Mouse (Mus musculus) bone marrow, adult 2 months (tissue): ENCODE results near the gene Slc35f6. TPM values are rescaled to one million over a fixed set of nuclear protein-coding genes. Genes with fewer than 3 reads are reported as not detected.

Source experiments
- H3K27ac ChIP-seq: fragments of 200-500 bp; 2 replicates; pipeline ENCODE4 v1.5.1; 2012; ENCODE audit warnings: low read depth, mild to moderate bottlenecking, control low read depth, inconsistent platforms, low read length; ENCODE audit not compliant: control insufficient read depth, poor library complexity, insufficient read depth
- H3K4me1 ChIP-seq: fragments of 200-500 bp; 2 replicates; pipeline ENCODE4 v1.6.1; 2011; ENCODE audit warnings: low read length; ENCODE audit not compliant: control insufficient read depth, insufficient read depth
- H3K4me3 ChIP-seq: fragments of 200-500 bp; replicated peaks from 2 replicates; pipeline ENCODE3; 2011; ENCODE audit warnings: mild to moderate bottlenecking, low read depth, low read length, control low read depth; ENCODE audit not compliant: control insufficient read depth
- CTCF ChIP-seq: fragments of 200-500 bp; IDR thresholded peaks from 2 replicates; pipeline ENCODE4 v1.5.1; 2011; ENCODE audit warnings: low read length, control low read depth; ENCODE audit not compliant: control insufficient read depth, insufficient read depth
- POLR2A ChIP-seq: fragments of 200-500 bp; IDR thresholded peaks from 2 replicates; pipeline ENCODE4 v1.6.1; 2011; ENCODE audit warnings: low read depth, mild to moderate bottlenecking, control low read depth, low read length, borderline replicate concordance; ENCODE audit not compliant: control insufficient read depth
- WGBS: fragments of 180-500 bp; shearing (Covaris S2); methylation state at CpG from one replicate; pipeline ENCODE4 v1.1.7; 2018; 5-methylcytosine and 5-hydroxymethylcytosine counted together
- polyA plus RNA-seq: library from polyadenylated mRNA; stranded (reverse); fragments of >200 nt; gene quantifications from 2 replicates; pipeline ENCODE4 v1.2.4, GENCODE M21; 2011; ENCODE audit warnings: low replicate concordance; ENCODE audit not compliant: missing spikeins, insufficient read depth, insufficient read length

The Slc35f6 gene
- polyA plus RNA-seq, 1 experiment, result 17.0 TPM

- WGBS, result 85% methylated on average over 6 of the region's 6 CpGs
- Histone ChIP-seq H3K27ac (no peak overlapping the region), H3K4me1 (peaks cover 2% of the 10 kb centered on the region), H3K4me3 (no peak overlapping the region)
- TF ChIP-seq CTCF (no peak), POLR2A (no peak)
These were observed 7.9 kb downstream of the Slc35f6 start for GRCm38 (mm10) chr5:30655526-30656195.

DNA sequence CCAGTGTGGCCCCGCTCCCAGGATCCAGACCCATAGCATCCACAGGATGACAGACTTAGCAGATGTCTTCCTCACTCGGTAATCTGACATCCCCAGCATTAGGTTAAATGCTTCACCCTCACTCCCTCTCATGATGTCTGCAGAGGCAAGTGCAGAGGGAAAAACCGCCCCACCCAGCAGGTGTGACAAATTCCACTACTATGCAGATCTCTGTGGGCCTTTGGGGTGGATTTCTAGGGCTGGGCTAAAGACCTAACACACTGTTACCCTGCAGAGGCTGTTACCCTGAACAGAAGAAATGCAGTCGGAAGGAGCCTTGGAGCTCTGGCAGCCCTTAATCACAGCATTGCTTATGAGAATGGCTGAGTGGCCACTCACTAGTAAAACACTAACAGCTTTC, 11.3 kb downstream of the Slc35f6 start:
- H3K27ac ChIP-seq, result no peak overlapping the region
- H3K4me1 ChIP-seq, result no peaks in the 10 kb centered on the region
- WGBS, result 86% methylated on average over 4 of the region's 4 CpGs
- TF ChIP-seq POLR2A (no peak), CTCF (no peak)
- H3K4me3 ChIP-seq, result no peak overlapping the region

DNA sequence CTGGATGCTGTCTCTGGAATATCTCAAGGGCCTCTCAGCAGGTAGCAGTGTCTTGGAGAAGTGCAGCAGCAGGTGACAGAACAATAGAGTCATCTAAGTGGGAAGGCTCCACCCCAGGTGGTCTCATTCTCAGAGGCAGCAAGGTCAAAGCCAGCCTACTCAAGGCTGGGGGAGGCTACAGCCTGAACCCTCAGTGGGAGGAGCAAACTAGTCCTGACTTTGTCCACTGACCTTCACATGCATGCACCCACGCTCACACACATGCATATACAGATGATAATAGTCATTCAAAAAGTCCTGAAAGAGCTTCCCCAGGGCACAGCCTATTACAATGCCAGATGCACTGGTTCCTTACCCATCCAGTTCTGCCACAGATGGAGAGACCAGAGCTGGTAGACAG, 12.5 kb downstream of the Slc35f6 start:
- Histone ChIP-seq H3K4me3 (no peak overlapping the region), H3K27ac (no peak overlapping the region), H3K4me1 (no peaks in the 10 kb centered on the region)
- no peak for TF ChIP-seq POLR2A
- no peak for TF ChIP-seq CTCF
- WGBS, result 77% methylated on average over 1 of the region's 1 CpGs

DNA sequence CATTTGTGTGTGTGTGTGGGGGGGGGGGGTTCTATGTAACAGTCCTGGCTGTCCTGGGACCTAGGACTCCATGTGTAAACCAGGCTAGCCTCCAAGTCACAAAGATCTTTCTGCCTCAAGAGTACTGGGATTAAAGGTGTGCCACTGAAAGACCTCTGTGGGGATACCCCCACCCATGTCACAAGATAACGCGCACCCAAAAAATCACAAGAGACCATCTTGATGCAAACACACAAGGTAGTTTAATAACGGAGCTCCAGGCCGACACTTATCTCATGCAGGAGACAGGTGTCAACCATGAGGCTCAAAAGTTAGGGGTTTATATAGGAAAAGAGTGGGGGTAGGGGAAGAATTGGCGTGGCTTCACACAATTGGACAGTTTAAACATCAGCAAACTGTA, 13.1 kb downstream of the Slc35f6 start:
- WGBS, result 91% methylated on average over 5 of the region's 5 CpGs
- H3K4me3 ChIP-seq, result no peak overlapping the region
- TF ChIP-seq CTCF, result no peak
- TF ChIP-seq POLR2A, result no peak
- no peak overlapping the region for H3K27ac ChIP-seq
- no peaks in the 10 kb centered on the region for H3K4me1 ChIP-seq

- no peak for TF ChIP-seq POLR2A
- no peak for TF ChIP-seq CTCF
- 79% methylated on average over 9 of the region's 9 CpGs for WGBS
These were observed 17.6 kb downstream of the Slc35f6 start for GRCm38 (mm10) chr5:30665360-30665759.

DNA sequence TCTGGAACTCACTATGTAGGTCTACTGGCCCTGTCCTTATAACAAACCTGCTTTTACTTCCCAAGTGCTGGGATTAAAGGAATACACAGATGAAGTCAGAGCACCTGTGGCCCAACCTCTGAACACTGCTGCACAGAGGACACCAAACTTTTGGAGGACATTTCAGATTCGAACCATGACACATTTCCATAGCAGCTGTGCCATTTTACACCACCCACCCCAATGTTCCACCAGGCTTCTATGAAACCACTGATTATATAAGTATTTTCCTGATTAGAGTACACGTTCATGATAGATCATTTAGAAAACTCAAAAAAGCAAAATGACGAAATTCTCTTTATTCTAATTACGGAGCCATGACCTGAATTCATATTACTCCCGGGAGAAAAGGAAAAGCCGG, 18.2 kb downstream of the Slc35f6 start:
- no peak for TF ChIP-seq CTCF
- no peak for TF ChIP-seq POLR2A
- WGBS, result 9% methylated on average over 6 of the region's 6 CpGs
- H3K27ac ChIP-seq, result peak overlapping the region; percentile 81
- peak overlapping the region; percentile 87 for H3K4me3 ChIP-seq
- no peaks in the 10 kb centered on the region; the same call in 1 of the 2 replicates for H3K4me1 ChIP-seq

More at GRCm38 (mm10) chr5:30665360-30665759, 17.6 kb downstream of the Slc35f6 start:
- Histone ChIP-seq H3K4me3 (no peak overlapping the region), H3K27ac (no peak overlapping the region), H3K4me1 (no peaks in the 10 kb centered on the region; the same call in 1 of the 2 replicates)

DNA sequence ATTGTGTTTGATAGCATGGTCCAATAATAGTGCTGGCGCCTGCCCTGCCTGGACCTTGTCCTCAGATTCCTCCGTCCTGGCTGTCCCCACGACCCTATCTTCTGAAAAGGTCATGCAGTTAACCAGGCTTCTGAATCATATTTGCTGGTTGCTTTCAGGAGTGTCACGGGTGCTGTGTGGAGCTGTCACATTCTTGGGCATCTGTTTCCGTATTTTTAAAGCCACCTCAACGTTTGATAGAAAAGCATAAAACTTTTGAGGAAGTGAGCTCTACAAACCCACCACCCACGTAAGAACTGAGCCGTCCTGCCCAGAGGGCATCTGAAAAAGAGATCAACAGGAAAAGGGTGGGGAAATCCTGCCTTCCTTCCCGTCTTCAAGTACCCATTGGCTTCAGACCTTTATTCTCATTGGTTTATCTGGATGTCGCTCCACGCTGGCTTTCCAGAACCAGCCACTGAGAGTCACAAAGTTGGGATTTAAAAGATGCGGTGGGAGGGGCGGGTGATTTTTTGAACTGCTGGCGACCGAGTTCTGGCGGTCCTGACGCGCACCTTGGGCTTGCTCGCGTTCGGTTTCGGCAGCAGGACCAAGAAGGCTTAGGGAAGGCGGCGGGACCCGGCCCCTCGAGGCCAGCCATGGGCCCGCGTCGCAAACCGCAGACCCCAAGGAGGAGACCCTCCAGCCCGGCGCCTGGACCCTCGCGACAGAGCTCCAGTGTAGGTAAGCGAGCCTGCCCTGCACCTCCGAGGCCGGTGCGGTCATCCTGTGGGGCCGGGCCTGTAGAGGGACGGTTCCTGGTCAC, 18.9 kb downstream of the Slc35f6 start, which contains the start of gene Cenpa:
Cenpa (plus strand) TSS at position 387 of the 805 bp plus-strand sequence.
- no peaks in the 10 kb centered on the region; the same call in 1 of the 2 replicates for H3K4me1 ChIP-seq
- WGBS, result 1% methylated on average over 40 of the region's 40 CpGs
- TF ChIP-seq CTCF, result no peak
- TF ChIP-seq POLR2A, result peak; percentile 92
- peak within 1 kb of the TSS; percentile 90 for H3K27ac ChIP-seq
- H3K4me3 ChIP-seq, result peak within 1 kb of the TSS; percentile 87

DNA sequence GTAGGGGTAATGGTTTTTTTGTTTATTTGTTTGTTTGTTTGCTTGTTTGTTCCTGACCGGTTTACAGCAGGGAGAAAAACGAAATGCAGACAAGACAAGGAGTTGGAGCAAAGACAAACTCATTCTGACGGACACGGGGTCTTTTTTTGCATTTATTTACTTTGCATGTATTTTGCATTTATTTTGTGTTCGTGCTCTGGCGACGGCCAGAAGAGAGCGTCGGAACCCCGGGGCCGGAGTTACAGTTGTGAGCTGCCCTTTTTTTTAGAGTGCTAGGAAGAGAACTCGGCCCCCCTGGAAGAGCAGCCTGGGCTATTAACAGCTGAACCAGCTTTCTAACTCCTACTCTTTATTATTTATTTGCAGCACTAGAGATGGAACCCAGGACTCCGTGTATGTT, 19.5 kb downstream of the Slc35f6 start:
- Histone ChIP-seq H3K27ac (peak overlapping the region; percentile 90), H3K4me3 (peak overlapping the region; percentile 87), H3K4me1 (no peaks in the 10 kb centered on the region; the same call in 1 of the 2 replicates)
- WGBS, result under 1% methylated on average over 13 of the region's 13 CpGs
- TF ChIP-seq CTCF (no peak), POLR2A (no peak)
